Mouse (Mus musculus): ENCODE measurements around the gene Krt81.

The Krt81 gene

DNA sequence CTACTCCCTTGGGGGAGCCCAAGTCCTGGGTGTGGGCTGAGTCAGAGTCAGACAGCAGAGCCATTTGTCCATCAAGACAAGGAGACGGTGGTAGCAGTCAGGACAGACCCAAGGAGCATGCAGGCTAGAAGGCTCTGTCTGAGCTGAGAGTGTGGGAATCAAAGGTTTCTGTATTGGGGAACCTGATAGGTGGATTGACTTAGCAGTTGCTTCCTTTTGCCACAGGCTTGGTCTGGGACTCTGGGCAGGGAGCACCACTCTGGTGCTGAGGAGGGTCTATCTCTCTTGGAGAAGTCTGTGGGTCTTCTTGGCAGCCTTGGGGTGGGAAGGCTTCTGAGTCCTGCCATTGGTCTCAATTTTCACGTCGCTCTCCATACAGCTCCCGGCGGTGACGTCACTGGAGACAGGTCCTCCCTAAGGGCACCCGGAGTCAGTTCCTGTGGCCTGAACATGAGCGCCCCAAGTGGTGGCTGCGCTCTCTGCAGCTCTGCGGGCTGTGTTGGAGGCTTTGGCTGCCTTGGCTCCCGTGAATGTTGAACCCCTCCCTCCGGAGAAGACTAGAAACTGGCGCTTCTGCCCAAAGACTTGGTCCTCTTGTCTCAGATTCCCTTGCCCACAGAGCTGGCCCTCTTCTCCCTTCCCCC is 10.3 kb downstream of the Krt81 start:
- in situ Hi-C loops (cut with MboI): no loop called here

DNA sequence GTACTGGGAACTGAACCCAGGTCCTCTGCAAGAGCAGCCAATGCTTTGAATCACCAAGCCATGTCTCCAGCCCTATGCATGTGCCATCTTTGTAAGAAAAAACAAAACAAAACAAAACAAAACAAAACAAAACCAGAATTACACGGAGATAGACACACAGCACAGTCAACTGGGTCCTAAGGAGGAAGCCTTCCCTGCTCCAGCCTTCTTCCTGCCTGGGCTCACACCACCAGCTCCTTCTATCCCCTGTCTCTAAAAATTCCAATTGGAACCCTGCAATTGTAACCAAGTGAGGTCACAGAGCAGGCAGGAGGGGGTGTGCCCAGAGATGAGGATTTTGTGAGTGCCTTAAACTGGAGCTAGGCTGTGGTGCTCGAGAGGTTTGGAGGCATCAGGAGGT is 16.1 kb downstream of the Krt81 start, which contains the start of gene Krt88:
Krt88 (plus strand) TSS at position 301 of the 400 bp plus-strand sequence.
- in situ Hi-C loops (cut with MboI): no loop called here

GRCm38 (mm10) chr15:101446572-101446971 is 17.0 kb downstream of the Krt81 start:
- in situ Hi-C loops (cut with MboI): no loop called here

- in situ Hi-C loops (cut with MboI): no loop called here
Observed at GRCm38 (mm10) chr15:101440837-101441236, 22.7 kb downstream of the Krt81 start.

- in situ Hi-C loops (cut with MboI): no loop called here
Observed at GRCm38 (mm10) chr15:101438555-101438954, 25.0 kb downstream of the Krt81 start, which contains the start of gene Krt87. Gene Krt87, minus strand, starts transcription at chr15:101438804.

DNA sequence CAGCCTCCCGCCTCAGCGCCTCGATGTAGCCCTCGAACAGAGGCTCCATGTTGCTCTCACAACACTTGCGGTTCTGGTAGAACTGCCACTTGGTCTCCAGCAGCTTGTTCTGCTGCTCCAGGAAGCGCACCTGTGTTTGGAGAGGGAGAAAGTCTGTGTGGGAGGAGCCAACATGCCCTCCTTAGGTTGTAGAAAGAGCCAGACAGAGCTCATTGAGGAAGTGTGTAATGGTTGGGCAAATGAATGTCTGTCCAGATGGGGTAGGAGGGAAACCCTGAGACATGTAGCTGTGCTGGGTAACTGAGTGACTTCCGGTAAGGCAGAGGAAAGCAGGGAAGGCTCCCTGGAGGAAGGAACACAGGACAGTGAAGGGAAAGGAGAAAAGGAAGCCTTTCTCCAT is 26.9 kb downstream of the Krt81 start:
- in situ Hi-C loops (cut with MboI): no loop called here

DNA sequence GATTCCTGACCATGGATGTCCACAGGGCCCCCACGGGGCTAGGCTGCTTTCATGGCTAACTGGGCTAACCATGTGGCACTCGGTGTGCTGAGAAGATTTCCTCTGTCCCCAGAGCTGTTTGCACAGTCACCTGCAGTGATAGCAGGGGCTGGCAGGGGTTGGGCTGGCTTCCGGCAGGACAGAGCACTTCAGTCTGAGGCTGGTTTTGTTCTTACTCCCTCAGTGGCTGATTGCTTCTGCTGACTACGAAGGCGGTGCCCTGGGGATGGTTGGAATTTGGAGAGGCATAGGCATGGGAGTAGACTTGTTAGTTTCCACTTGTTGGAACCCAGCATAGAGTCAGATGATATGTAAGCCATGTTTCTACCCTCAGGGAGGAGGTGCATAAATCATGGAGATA is 38.6 kb downstream of the Krt81 start:
- in situ Hi-C loops (cut with MboI): no loop called here

GRCm38 (mm10) chr15:101420903-101421302 is 42.6 kb downstream of the Krt81 start:
- in situ Hi-C loops (cut with MboI): no loop called here

DNA sequence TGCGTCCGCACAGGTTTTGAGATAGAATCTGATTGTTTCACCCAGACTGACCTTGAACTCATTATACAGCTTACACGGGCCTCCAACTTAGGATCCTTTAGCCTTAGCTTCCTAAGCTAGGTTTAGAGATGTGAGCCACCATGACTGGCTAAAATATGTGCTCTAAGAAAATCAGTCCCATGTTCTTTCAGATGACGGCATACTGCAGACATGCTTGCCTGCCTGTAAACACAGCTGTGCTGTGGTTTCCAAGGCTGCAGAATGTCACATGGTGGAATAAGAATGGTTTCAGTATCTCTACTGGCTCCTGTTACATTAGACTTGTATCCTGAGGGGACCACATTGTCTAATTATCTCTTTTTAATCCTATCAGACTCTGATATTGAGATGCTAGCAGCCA is 44.6 kb downstream of the Krt81 start:
- in situ Hi-C loops (cut with MboI): no loop called here

GRCm38 (mm10) chr15:101414807-101415565 is 48.6 kb downstream of the Krt81 start:
- in situ Hi-C loops (cut with MboI): no loop called here

- in situ Hi-C loops (cut with MboI): no loop called here
Observed at GRCm38 (mm10) chr15:101413916-101414635, 49.5 kb downstream of the Krt81 start.

DNA sequence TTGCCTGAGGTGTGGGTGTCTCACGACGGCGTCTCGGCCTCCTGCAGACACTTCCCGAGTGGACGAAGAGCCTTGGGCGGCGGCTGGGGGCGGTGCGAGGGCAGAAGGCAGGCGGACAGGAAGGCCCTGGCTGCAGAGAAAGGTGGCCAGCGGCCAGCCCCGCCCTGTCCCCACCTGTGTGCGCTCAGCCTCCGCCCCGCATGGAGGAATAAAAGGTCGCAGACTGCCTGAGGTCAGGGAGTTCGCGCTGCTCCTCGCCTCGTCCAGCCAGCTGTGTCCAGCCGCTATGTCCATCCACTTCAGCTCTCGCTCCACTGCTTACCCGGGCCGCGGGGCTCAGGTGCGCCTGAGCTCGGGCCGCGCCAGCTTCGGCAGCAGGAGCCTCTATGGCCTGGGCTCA is 51.4 kb downstream of the Krt81 start:
- in situ Hi-C loops (cut with MboI): no loop called here

GRCm38 (mm10) chr15:101410775-101411174 is 52.8 kb downstream of the Krt81 start, which contains the start of gene Krt7:
Gene Krt7, plus strand, starts transcription at chr15:101411043.
- in situ Hi-C loops (cut with MboI): no loop called here
